Mouse (Mus musculus) stomach, embryonic 14.5 days (tissue): Measurements from ENCODE around the gene Snx8. TPM values are rescaled to one million over a fixed set of nuclear protein-coding genes. Genes with fewer than 3 reads are reported as not detected.

Experiments used
- ATAC-seq: fragments of 200-750 bp; cut with Nextera tagmentation; 2 replicates; pipeline ENCODE4 v1.8.0; 2017; ENCODE audit warnings: low read depth, moderate TSS enrichment; ENCODE audit not compliant: insufficient number of reproducible peaks, insufficient read depth, low FRiP score
- H3K27ac ChIP-seq: fragments of 300-500 bp; sonication (generic); 2 replicates; pipeline ENCODE4 v1.5.1; 2014; ENCODE audit warnings: mild to moderate bottlenecking, low read length, moderate library complexity, mixed read lengths
- H3K27me3 ChIP-seq: fragments of 300-500 bp; sonication (generic); 2 replicates; pipeline ENCODE4 v1.6.1; 2014; ENCODE audit warnings: low read length, control low read depth, mixed read lengths; ENCODE audit not compliant: control insufficient read depth, insufficient read depth
- H3K36me3 ChIP-seq: fragments of 300-500 bp; sonication (generic); 2 replicates; pipeline ENCODE4 v1.6.1; 2014; ENCODE audit warnings: mild to moderate bottlenecking, control low read depth, low read length, moderate library complexity, mixed read lengths; ENCODE audit not compliant: control insufficient read depth, insufficient read depth
- H3K4me1 ChIP-seq: fragments of 300-500 bp; sonication (generic); 2 replicates; pipeline ENCODE4 v1.6.1; 2014; ENCODE audit warnings: low read length, control low read depth, mixed read lengths; ENCODE audit not compliant: control insufficient read depth, insufficient read depth
- H3K4me2 ChIP-seq: fragments of 300-500 bp; sonication (generic); replicated peaks from 2 replicates; pipeline ENCODE4 v1.6.1; 2014; ENCODE audit warnings: low read depth, low read length, control low read depth
- H3K4me3 ChIP-seq: fragments of 300-500 bp; sonication (generic); 2 replicates; pipeline ENCODE4 v1.5.1; 2014; ENCODE audit warnings: low read depth, low read length, control low read depth
- H3K9ac ChIP-seq: fragments of 300-500 bp; sonication (generic); replicated peaks from 2 replicates; pipeline ENCODE4 v1.6.1; 2014; ENCODE audit warnings: low read depth, mild to moderate bottlenecking, control low read depth, low read length, moderate library complexity, mixed read lengths
- H3K9me3 ChIP-seq: fragments of 300-500 bp; sonication (generic); 2 replicates; pipeline ENCODE4 v1.6.1; 2016; ENCODE audit warnings: low read depth, low read length, control low read depth; ENCODE audit not compliant: control insufficient read depth
- WGBS: fragments of 180-500 bp; shearing (Covaris S2); extraction: QIAGEN DNeasy Blood & Tissue Kit; methylation state at CpG from one replicate; pipeline ENCODE4 v1.1.7; 2014; 5-methylcytosine and 5-hydroxymethylcytosine counted together
- polyA plus RNA-seq: library from polyadenylated mRNA; unstranded; fragments of >200 nt; fragmentation: Nextera tagmentation; extraction: Ambion mirVana; gene quantifications from 2 replicates; pipeline ENCODE4 v1.2.1, GENCODE M21; 2014

The Snx8 gene
- polyA plus RNA-seq, 1 experiment from 2014 or later, result 9.1 TPM

- no peak for ATAC-seq
- H3K9ac ChIP-seq, result no peak overlapping the region
- H3K4me2 ChIP-seq, result no peak overlapping the region
- 70% methylated on average over 1 of the region's 1 CpGs for WGBS
- no peak overlapping the region for H3K4me3 ChIP-seq
- no peaks in the 10 kb centered on the region for H3K36me3 ChIP-seq
- H3K4me1 ChIP-seq, result peaks cover 7% of the 10 kb centered on the region; the same call in 1 of the 2 replicates
- no peaks in the 10 kb centered on the region; the same call in 1 of the 2 replicates for H3K27me3 ChIP-seq
- H3K9me3 ChIP-seq, result no peaks in the 10 kb centered on the region
- no peak overlapping the region for H3K27ac ChIP-seq
Measured at GRCm38 (mm10) chr5:140391435-140391834, 2.4 kb upstream of the Snx8 start.

- peak overlapping the region; percentile 96 for H3K4me2 ChIP-seq
- H3K4me1 ChIP-seq, result peaks cover 7% of the 10 kb centered on the region; the same call in 1 of the 2 replicates
- ATAC-seq, result no peak
- no peak overlapping the region for H3K27ac ChIP-seq
- no peak overlapping the region for H3K9ac ChIP-seq
- H3K9me3 ChIP-seq, result no peaks in the 10 kb centered on the region
- WGBS, result 56% methylated on average over 3 of the region's 3 CpGs
- no peaks in the 10 kb centered on the region for H3K36me3 ChIP-seq
- H3K27me3 ChIP-seq, result no peaks in the 10 kb centered on the region; the same call in 1 of the 2 replicates
- peak overlapping the region; percentile 66 for H3K4me3 ChIP-seq
Measured at GRCm38 (mm10) chr5:140389647-140390046, 585 bp upstream of the Snx8 start.

- Histone ChIP-seq H3K27me3 (no peaks in the 10 kb centered on the region; the same call in 1 of the 2 replicates), H3K4me1 (peaks cover 14% of the 10 kb centered on the region), H3K4me3 (peak overlapping the region; percentile 66), H3K9me3 (no peaks in the 10 kb centered on the region), H3K36me3 (no peaks in the 10 kb centered on the region), H3K4me2 (peak overlapping the region; percentile 96), H3K27ac (no peak overlapping the region), H3K9ac (peak overlapping the region; percentile 57)
- ATAC-seq, result no peak
- WGBS, result 59% methylated on average over 12 of the region's 12 CpGs
Measured at GRCm38 (mm10) chr5:140387816-140388510, 1.1 kb downstream of the Snx8 start.

- peaks cover 14% of the 10 kb centered on the region for H3K4me1 ChIP-seq
Measured at GRCm38 (mm10) chr5:140387236-140387635, 1.8 kb downstream of the Snx8 start.

GRCm38 (mm10) chr5:140384462-140384861 is 4.6 kb downstream of the Snx8 start:
- no peak overlapping the region for H3K9ac ChIP-seq
- no peaks in the 10 kb centered on the region for H3K9me3 ChIP-seq
- ATAC-seq, result no peak
- H3K27me3 ChIP-seq, result no peaks in the 10 kb centered on the region
- H3K4me1 ChIP-seq, result peaks cover 14% of the 10 kb centered on the region
- H3K4me2 ChIP-seq, result no peak overlapping the region
- no peaks in the 10 kb centered on the region for H3K36me3 ChIP-seq
- WGBS, result 77% methylated on average over 1 of the region's 1 CpGs
- no peak overlapping the region for H3K4me3 ChIP-seq
- H3K27ac ChIP-seq, result no peak overlapping the region

More at GRCm38 (mm10) chr5:140387236-140387635, 1.8 kb downstream of the Snx8 start:
- ATAC-seq, result no peak
- Histone ChIP-seq H3K4me2 (no peak overlapping the region), H3K36me3 (no peaks in the 10 kb centered on the region), H3K9ac (no peak overlapping the region), H3K4me3 (no peak overlapping the region), H3K27ac (no peak overlapping the region), H3K27me3 (no peaks in the 10 kb centered on the region; the same call in 1 of the 2 replicates), H3K9me3 (no peaks in the 10 kb centered on the region)
- 88% methylated on average over 7 of the region's 7 CpGs for WGBS

- no peak overlapping the region for H3K9ac ChIP-seq
- no peaks in the 10 kb centered on the region for H3K36me3 ChIP-seq
- H3K27me3 ChIP-seq, result no peaks in the 10 kb centered on the region
- 14% methylated on average over 7 of the region's 7 CpGs for WGBS
- H3K9me3 ChIP-seq, result no peaks in the 10 kb centered on the region
- H3K4me2 ChIP-seq, result no peak overlapping the region
- ATAC-seq, result no peak; the same call in 1 of the 2 replicates
- H3K4me1 ChIP-seq, result peaks cover 13% of the 10 kb centered on the region
- 0 out of 2 replicates have a peak overlapping the region, but pooled peaks have one; percentile 27 for H3K27ac ChIP-seq
- H3K4me3 ChIP-seq, result no peak overlapping the region
Measured at GRCm38 (mm10) chr5:140383559-140383958, 5.5 kb downstream of the Snx8 start.

GRCm38 (mm10) chr5:140382688-140383087 is 6.4 kb downstream of the Snx8 start:
- no peak overlapping the region for H3K4me3 ChIP-seq
- WGBS, result 90% methylated on average over 6 of the region's 6 CpGs
- no peak overlapping the region for H3K9ac ChIP-seq
- no peak overlapping the region for H3K27ac ChIP-seq
- no peaks in the 10 kb centered on the region for H3K9me3 ChIP-seq
- ATAC-seq, result no peak
- no peaks in the 10 kb centered on the region for H3K27me3 ChIP-seq
- peaks cover 7% of the 10 kb centered on the region for H3K4me1 ChIP-seq
- no peak overlapping the region for H3K4me2 ChIP-seq
- no peaks in the 10 kb centered on the region for H3K36me3 ChIP-seq

GRCm38 (mm10) chr5:140381156-140381555 is 7.9 kb downstream of the Snx8 start:
- H3K4me1 ChIP-seq, result peaks cover 7% of the 10 kb centered on the region
- H3K27ac ChIP-seq, result no peak overlapping the region
- H3K4me3 ChIP-seq, result no peak overlapping the region
- no peaks in the 10 kb centered on the region for H3K27me3 ChIP-seq
- 84% methylated on average over 7 of the region's 7 CpGs for WGBS
- ATAC-seq, result no peak
- no peak overlapping the region for H3K4me2 ChIP-seq
- H3K9ac ChIP-seq, result no peak overlapping the region
- no peaks in the 10 kb centered on the region for H3K9me3 ChIP-seq
- no peaks in the 10 kb centered on the region for H3K36me3 ChIP-seq
